Mouse (Mus musculus) embryo, embryonic 10.5 days (tissue): ENCODE results near the gene Ldlr.
"Not testable (repeated sequence)": the region's sequence is repeated elsewhere in the genome, so short reads cannot be mapped to it uniquely, and the experiment has no call there.

Experiments used
- DNase-seq: peaks from one replicate; pipeline ENCODE4 v3.0.0-alpha.2; 2015; ENCODE audit warnings: low spot score

Gene Ldlr

DNA sequence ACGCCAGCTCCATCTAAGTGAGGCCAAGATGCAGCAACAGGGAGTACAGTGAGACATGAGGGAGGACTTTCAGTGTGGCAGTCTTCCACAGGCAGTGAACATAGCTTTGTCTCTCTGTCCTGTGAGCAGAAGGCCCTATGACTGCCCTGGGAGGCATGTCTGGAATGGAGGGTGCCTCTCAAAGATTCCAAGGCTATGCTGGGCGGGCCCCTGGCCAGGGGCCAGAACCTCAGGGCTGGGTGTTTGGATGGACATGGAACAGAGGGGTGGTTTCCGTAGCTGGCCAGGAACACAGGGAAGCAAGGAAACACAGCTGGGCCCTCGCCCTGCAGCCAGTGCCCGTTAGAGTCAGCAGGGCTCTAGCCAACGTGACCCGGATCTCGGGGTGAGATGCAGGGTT, 68.6 kb downstream of the Ldlr start:
- DNase-seq: no peak

DNA sequence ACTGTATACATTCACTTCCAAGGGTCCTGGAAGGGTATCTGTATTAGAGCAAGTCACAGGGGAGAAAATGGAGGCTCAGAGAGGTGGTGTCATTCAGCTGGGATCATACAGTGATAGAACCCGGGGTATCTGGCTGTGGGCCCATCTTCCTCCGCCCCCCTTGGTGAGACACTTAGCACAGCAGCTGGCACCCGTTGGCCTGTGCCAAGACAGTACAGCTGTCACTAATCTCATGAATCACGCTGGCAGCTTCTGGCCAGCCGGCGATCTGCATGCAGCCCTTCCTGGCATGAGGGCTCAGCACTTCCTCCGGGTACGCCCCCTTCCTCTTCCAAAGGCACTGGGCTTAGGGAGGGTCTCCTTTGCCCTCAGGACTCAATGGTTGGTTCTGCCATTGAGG, 69.4 kb downstream of the Ldlr start:
- DNase-seq: no peak

DNA sequence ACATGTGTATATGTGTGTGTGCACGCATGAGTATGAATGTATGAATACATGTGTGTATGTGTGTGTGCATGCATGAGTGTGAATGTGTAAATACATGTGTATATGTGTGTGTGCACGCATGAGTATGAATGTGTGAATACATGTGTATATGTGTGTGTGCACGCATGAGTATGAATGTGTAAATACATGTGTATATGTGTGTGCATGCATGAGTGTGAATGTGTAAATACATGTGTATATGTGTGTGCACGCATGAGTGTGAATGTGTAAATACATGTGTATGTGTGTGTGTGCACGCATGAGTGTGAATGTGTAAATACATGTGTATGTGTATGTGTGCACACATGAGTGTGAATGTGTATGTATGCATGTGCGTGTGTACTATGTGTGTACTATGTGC, 70.2 kb downstream of the Ldlr start:
- DNase-seq: not testable (repeated sequence)

DNA sequence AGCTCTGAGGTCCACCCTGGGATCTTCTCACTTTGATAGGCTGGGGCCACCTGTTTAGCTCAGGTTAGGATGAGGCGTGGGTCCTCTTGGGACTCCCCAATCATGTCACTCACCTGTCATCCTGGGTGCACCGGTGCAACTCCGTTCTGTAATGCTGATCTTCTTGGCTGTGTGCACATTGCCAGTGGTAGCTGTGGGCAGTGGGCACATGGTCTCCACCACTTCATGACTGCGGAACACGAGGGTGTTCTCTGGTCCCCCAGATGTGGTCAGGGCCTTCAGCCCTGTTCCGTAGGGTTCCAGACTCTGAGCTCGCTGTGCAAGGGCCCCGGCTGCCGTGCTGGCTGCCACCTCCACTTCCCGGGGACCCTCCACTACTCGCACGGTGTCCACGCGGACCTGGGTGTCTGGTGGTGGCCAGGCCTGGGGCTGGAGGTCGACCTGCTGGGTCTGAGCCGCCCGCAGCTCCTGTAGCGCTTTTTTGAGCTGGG, 71.1 kb downstream of the Ldlr start:
- DNase-seq: no peak

DNA sequence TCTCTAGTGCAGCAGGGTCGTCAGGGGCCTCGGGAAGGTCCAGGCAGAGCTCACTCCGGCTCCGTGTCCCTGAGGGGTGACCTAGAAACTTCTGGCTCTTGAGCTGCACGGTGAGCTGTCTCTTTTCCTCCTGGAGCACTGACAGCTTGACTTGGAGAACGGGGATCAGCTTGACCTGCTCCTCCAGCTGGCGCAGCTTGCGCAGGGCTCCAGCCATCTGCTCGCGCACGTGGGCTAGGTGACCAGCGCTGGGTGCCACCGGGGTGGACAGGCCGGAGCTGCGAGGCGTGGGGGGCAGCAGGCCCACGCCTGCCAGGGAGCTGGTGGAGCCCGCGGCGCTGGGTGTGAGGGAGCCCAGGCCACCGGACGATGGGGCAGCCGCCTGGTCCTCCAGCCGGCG, 71.6 kb downstream of the Ldlr start:
- no peak for DNase-seq

DNA sequence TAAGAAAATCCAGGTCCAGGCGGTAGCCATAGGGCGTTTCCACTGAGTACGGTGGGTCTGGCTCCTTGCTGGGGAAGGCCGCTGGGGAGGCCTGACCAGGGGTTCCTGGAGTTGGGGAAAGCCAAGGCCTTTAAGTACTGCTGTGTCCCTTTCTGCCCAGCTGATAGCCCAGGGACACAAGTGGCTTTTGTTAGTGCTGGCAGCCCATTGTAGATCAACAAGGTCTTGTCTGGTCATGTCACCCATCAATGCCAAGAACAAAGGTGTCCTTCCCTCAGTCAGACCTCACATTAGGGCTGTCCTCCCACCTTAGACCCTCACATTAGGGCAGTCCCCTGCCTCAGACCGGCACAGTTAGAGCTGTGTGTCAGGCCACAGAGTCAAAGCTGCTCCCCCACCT, 72.3 kb downstream of the Ldlr start:
- no peak for DNase-seq

DNA sequence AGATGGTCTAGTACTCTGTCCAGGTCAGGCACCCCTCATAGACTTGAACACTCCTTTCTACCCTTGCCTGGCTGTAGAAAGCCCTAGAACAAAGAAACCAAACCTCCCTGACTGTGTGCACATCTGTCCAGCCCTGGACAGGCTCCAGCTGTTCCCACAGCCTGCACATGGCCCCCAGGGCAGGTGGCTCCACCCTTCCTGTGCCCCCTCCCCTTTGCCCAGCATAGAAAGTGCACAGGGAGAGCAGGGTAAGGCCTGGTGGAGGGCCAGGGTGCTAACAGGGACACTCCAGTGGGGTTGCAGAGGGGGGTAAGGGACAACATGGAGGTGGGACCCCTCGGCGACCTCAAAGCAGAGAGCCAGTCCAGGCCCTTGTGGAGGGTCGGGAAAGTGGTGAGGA, 73.0 kb downstream of the Ldlr start:
- DNase-seq: no peak

DNA sequence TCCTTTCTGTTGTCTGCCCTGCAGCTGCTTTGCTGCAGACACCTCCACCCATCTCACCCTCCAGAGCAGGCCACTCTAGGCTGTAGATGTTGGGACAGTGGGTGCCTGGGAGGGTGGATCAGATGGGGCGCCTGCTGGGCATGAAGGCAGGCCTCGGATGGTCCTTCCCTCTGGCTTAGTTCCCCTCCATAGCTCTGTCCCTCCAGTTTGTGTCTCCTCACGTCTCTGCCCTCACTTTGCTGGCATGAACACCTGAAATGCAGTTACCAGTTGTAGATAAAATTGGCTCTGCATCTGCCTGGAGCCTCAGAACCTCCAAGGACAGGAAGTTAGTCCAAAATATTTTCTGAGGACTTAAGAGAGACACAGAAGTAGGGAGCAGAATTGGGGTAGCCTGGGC, 73.6 kb downstream of the Ldlr start:
- no peak for DNase-seq

DNA sequence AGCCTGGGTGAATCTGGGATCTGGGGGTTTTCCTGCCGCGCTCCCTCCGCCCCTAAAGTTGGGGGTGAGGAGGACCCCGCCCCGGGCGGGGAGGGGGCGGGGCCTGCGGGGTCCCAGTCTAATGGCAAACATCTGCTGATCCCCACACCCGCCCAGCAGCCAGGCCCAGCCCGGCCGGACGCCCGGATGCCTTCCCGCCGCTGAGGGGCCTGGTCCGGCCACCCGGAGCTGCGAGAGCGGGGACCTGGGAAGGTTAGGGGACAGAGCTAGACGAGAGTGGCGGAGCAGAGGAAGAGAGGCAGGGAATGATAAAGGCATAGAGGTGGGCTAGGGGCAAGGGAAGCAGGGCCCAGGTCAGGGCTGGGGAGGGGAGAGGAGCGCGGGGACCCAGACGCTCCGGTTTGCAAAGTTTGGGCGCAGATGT, 74.7 kb downstream of the Ldlr start:
- DNase-seq: peak; percentile 79

DNA sequence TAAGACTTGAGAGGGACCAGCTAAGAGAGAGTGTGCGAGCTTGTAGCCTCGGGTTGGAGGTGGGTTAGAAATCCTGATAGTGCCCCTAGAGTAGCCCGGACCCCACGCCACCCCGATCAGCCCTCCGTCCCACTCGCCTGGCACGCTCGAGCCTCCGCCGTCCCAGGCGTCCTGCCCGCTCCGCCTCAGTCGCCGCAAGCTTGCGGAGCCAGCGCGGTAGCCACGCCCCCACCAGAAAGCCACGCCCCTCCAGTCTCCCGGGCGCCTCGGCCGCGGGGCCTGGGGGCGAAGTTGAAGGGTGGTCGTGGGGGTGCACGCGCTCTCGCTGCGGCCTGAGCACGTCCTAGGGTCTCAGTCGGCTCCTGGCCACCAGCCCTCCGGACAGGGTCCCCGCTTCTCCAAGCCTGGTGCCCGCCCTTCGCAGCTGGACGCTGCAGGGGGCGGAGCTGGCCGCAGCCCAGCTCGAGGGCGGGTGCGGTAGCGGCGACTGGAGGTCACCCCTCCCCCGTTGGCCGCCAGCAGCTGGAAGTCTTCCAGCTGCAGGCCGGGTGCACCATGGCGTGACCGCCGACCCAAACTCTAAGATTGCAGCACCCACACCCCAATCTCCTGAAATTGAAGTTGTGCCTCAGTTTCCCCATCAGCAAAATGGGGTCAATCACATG, 75.2 kb downstream of the Ldlr start, which contains the start of gene Kank2:
TSS of gene Kank2 (minus strand) at position 400 of the 665 bp plus-strand sequence.
- DNase-seq: peak; percentile 86

DNA sequence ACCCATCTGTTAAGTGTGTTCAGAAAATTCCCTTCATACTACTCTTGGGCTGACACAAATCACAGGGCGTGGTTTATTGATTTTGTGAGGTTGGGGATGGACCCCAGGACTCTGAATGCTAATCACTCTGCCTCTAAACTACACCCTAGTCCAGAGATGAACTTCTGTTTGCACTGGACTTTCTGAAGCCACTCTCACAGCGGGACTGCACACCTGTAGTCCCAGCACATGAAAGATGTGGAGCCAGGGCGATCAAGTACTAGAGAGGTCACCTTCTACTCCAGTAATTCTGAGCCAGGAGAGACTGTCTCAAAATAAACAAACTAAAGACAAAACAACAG, 75.7 kb downstream of the Ldlr start:
- no peak for DNase-seq
